Mouse (Mus musculus): ENCODE data around the gene Rap1a. TPM values are rescaled to one million over a fixed set of nuclear protein-coding genes. Genes with fewer than 3 reads are reported as not detected.

The Rap1a gene
- polyA plus RNA-seq, 1 experiment = 14.4 TPM

- H3K4me1 ChIP-seq (replicated peaks; ENCODE audit: control insufficient read depth, insufficient read depth, low read length) = peaks cover 4% of the 10 kb centered on the region
- TF ChIP-seq POLR2A (IDR thresholded peaks at IDR 0.05; ENCODE audit: control insufficient read depth, extremely low read depth, insufficient read depth, low read length, poor library complexity) (no peak), CTCF (IDR thresholded peaks at IDR 0.05; ENCODE audit: borderline replicate concordance, control insufficient read depth, extremely low read depth, insufficient read depth, low read length, poor library complexity) (no peak)
- no peaks in the 10 kb centered on the region for H3K36me3 ChIP-seq (ENCODE audit: control insufficient read depth, insufficient read depth, low read length)
- no peak overlapping the region for H3K27ac ChIP-seq (ENCODE audit: control insufficient read depth, insufficient read depth, low read length)
- no peak overlapping the region for H3K4me3 ChIP-seq (ENCODE audit: control insufficient read depth, insufficient read depth, low read length)
- H3K27me3 ChIP-seq (ENCODE audit: control insufficient read depth, insufficient read depth, low read length) = no peaks in the 10 kb centered on the region
- 92% methylated on average over 17 of the region's 17 CpGs for WGBS
- no peak for DNase-seq
Measured at GRCm38 (mm10) chr3:105696387-105697147, 104.6 kb downstream of the Rap1a start.

GRCm38 (mm10) chr3:105695476-105696386, 105.4 kb downstream of the Rap1a start:
- H3K4me3 ChIP-seq (ENCODE audit: control insufficient read depth, insufficient read depth, low read length) = no peak overlapping the region
- no peaks in the 10 kb centered on the region for H3K27me3 ChIP-seq (ENCODE audit: control insufficient read depth, insufficient read depth, low read length)
- no peaks in the 10 kb centered on the region for H3K4me1 ChIP-seq (replicated peaks; ENCODE audit: control insufficient read depth, insufficient read depth, low read length)
- DNase-seq = no peak
- H3K36me3 ChIP-seq (ENCODE audit: control insufficient read depth, insufficient read depth, low read length) = no peaks in the 10 kb centered on the region
- H3K27ac ChIP-seq (ENCODE audit: control insufficient read depth, insufficient read depth, low read length) = no peak overlapping the region
- TF ChIP-seq CTCF (IDR thresholded peaks at IDR 0.05; ENCODE audit: borderline replicate concordance, control insufficient read depth, extremely low read depth, insufficient read depth, low read length, poor library complexity) (no peak), POLR2A (IDR thresholded peaks at IDR 0.05; ENCODE audit: control insufficient read depth, extremely low read depth, insufficient read depth, low read length, poor library complexity) (no peak)
- WGBS = 86% methylated on average over 20 of the region's 20 CpGs

- TF ChIP-seq POLR2A (IDR thresholded peaks at IDR 0.05; ENCODE audit: control insufficient read depth, extremely low read depth, insufficient read depth, low read length, poor library complexity) (no peak), CTCF (IDR thresholded peaks at IDR 0.05; ENCODE audit: borderline replicate concordance, control insufficient read depth, extremely low read depth, insufficient read depth, low read length, poor library complexity) (no peak)
- H3K4me1 ChIP-seq (replicated peaks; ENCODE audit: control insufficient read depth, insufficient read depth, low read length) = no peaks in the 10 kb centered on the region
- H3K27ac ChIP-seq (ENCODE audit: control insufficient read depth, insufficient read depth, low read length) = no peak overlapping the region
- H3K4me3 ChIP-seq (ENCODE audit: control insufficient read depth, insufficient read depth, low read length) = no peak overlapping the region
- no peak for DNase-seq
- no peaks in the 10 kb centered on the region for H3K36me3 ChIP-seq (ENCODE audit: control insufficient read depth, insufficient read depth, low read length)
- H3K27me3 ChIP-seq (ENCODE audit: control insufficient read depth, insufficient read depth, low read length) = no peaks in the 10 kb centered on the region
- 90% methylated on average over 14 of the region's 14 CpGs for WGBS
Measured at GRCm38 (mm10) chr3:105693327-105694080, 107.6 kb downstream of the Rap1a start.

- Histone ChIP-seq H3K27ac (ENCODE audit: control insufficient read depth, insufficient read depth, low read length) (no peak overlapping the region), H3K4me3 (ENCODE audit: control insufficient read depth, insufficient read depth, low read length) (no peak overlapping the region), H3K4me1 (replicated peaks; ENCODE audit: control insufficient read depth, insufficient read depth, low read length) (no peaks in the 10 kb centered on the region), H3K27me3 (ENCODE audit: control insufficient read depth, insufficient read depth, low read length) (no peaks in the 10 kb centered on the region), H3K36me3 (ENCODE audit: control insufficient read depth, insufficient read depth, low read length) (no peaks in the 10 kb centered on the region; the same call in 1 of the 2 replicates)
- no peak for DNase-seq
- TF ChIP-seq CTCF (IDR thresholded peaks at IDR 0.05; ENCODE audit: borderline replicate concordance, control insufficient read depth, extremely low read depth, insufficient read depth, low read length, poor library complexity) = no peak
- TF ChIP-seq POLR2A (IDR thresholded peaks at IDR 0.05; ENCODE audit: control insufficient read depth, extremely low read depth, insufficient read depth, low read length, poor library complexity) = no peak
- WGBS = 60% methylated on average over 2 of the region's 2 CpGs
Measured at GRCm38 (mm10) chr3:105688536-105688935, 112.6 kb downstream of the Rap1a start.

DNA sequence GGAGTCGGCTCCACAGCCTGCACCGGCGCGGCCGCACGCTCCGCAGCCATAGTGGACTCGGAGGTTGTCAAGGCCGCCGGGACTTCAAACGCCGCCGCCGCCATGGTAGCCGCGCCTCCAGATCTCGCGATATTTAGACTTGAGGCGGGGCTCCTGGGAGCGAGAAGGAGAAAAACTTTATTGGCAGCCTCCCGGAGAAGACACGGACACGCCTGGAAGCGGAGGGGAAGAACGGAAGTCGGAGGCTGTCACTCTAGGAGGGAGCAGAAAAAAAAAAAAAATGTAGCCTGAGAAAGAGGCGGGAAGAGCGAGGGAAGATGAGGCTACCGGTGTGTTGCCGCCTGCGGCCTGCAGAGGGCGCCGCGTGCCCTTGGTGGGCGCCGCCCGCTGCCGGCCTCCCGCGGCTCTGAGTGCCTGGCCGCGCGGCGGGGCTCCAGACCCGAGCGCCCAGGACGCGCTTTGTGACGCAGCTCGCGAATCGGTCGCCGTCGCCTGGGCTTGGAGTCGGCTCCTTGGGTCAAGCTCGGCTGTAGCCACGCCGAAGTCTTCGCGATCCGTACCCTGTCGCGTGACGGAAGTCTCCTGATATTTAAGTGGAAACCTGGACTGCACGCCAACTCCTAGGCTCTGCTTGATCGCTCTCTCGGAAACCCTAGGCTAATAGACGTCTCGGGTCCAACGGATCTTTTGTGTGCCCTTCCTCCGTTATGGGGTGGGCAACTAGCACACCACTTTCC, 113.6 kb downstream of the Rap1a start, which contains the start of gene Ddx20:
Gene Ddx20, minus strand, starts transcription at position 251 of the 737 bp plus-strand sequence.
- Histone ChIP-seq H3K4me1 (replicated peaks; ENCODE audit: control insufficient read depth, insufficient read depth, low read length) (no peaks in the 10 kb centered on the region), H3K36me3 (ENCODE audit: control insufficient read depth, insufficient read depth, low read length) (peaks cover 10% of the 10 kb centered on the region; the same call in 1 of the 2 replicates), H3K4me3 (ENCODE audit: control insufficient read depth, insufficient read depth, low read length) (peak within 1 kb of the TSS; percentile 94), H3K27ac (ENCODE audit: control insufficient read depth, insufficient read depth, low read length) (peak within 1 kb of the TSS; percentile 32), H3K27me3 (ENCODE audit: control insufficient read depth, insufficient read depth, low read length) (no peaks in the 10 kb centered on the region)
- TF ChIP-seq CTCF (IDR thresholded peaks at IDR 0.05; ENCODE audit: borderline replicate concordance, control insufficient read depth, extremely low read depth, insufficient read depth, low read length, poor library complexity) (peak; percentile 99), POLR2A (IDR thresholded peaks at IDR 0.05; ENCODE audit: control insufficient read depth, extremely low read depth, insufficient read depth, low read length, poor library complexity) (peak; percentile 68)
- WGBS = under 1% methylated on average over 72 of the region's 72 CpGs
- peak; percentile 94 for DNase-seq

Measured in thymus, adult 2 months (tissue).